Mouse (Mus musculus) spleen, adult 2 months (tissue): ENCODE data around the gene Homez. TPM values are rescaled to one million over a fixed set of nuclear protein-coding genes. Genes with fewer than 3 reads are reported as not detected.

Experiments
- DNase-seq, 2 experiments: peaks; one replicate each; pipeline versions ENCODE4 v3.0.0 to v3.0.0-alpha.2; 2012 to 2021; ENCODE audit warnings: low spot score in 2 of 2, low read depth in 1 of 2
- H3K27ac ChIP-seq: fragments of 200-500 bp; 2 replicates; pipeline ENCODE4 v1.5.1; 2012; ENCODE audit warnings: low read length, inconsistent platforms; ENCODE audit not compliant: insufficient read depth
- H3K27me3 ChIP-seq: fragments of 200-500 bp; 2 replicates; pipeline ENCODE4 v1.6.1; 2012; ENCODE audit warnings: mild to moderate bottlenecking, moderate library complexity, low read length, inconsistent platforms; ENCODE audit not compliant: control insufficient read depth, insufficient read depth
- H3K36me3 ChIP-seq: fragments of 200-500 bp; 2 replicates; pipeline ENCODE4 v1.6.1; 2012; ENCODE audit warnings: mild to moderate bottlenecking, low read length, inconsistent platforms; ENCODE audit not compliant: control insufficient read depth, insufficient read depth
- H3K4me1 ChIP-seq: fragments of 200-500 bp; 2 replicates; pipeline ENCODE4 v1.6.1; 2011; ENCODE audit warnings: inconsistent platforms; ENCODE audit not compliant: control insufficient read depth, insufficient read depth, insufficient read length
- H3K4me3 ChIP-seq: fragments of 200-500 bp; 2 replicates; pipeline ENCODE4 v1.5.1; 2011; ENCODE audit warnings: mild to moderate bottlenecking, inconsistent platforms; ENCODE audit not compliant: insufficient read depth, insufficient read length; ENCODE audit errors: extremely low read depth
- CTCF ChIP-seq: fragments of 200-500 bp; IDR thresholded peaks from 2 replicates; pipeline ENCODE4 v1.5.1; 2011; ENCODE audit warnings: mild to moderate bottlenecking, inconsistent platforms; ENCODE audit not compliant: insufficient read depth, insufficient read length, insufficient replicate concordance; ENCODE audit errors: extremely low read depth
- POLR2A ChIP-seq: fragments of 200-500 bp; IDR thresholded peaks from 2 replicates; pipeline ENCODE4 v1.6.1; 2011; ENCODE audit warnings: low read depth, low read length, inconsistent platforms
- WGBS: fragments of 180-500 bp; shearing (Covaris S2); methylation state at CpG from one replicate; pipeline ENCODE4 v1.1.7; 2018; 5-methylcytosine and 5-hydroxymethylcytosine counted together
- polyA plus RNA-seq: library from polyadenylated mRNA; depleted of rRNA; stranded (reverse); fragments of >200 nt; gene quantifications from 2 replicates; pipeline ENCODE4 v1.2.3, GENCODE M21; 2012; rRNA removed

The Homez gene
- polyA plus RNA-seq, 1 experiment = 2.8 TPM

GRCm38 (mm10) chr14:54813991-54814390, 56.8 kb downstream of the Homez start, which contains the start of gene Rnf212b:
Gene Rnf212b, plus strand, starts transcription at chr14:54814141.
- 90% methylated on average over 29 of the region's 29 CpGs for WGBS
- Histone ChIP-seq H3K27ac (no peak within 1 kb of the TSS), H3K4me1 (no peaks in the 10 kb centered on the region), H3K27me3 (no peaks in the 10 kb centered on the region), H3K4me3 (no peak within 1 kb of the TSS), H3K36me3 (no peaks in the 10 kb centered on the region)
- peak in 1 of 2 experiments; percentile 3 for DNase-seq
- TF ChIP-seq CTCF = no peak
- no peak for TF ChIP-seq POLR2A

- 86% methylated on average over 3 of the region's 3 CpGs for WGBS
Measured at GRCm38 (mm10) chr14:54809668-54810033, 61.1 kb downstream of the Homez start.

GRCm38 (mm10) chr14:54808718-54809667, 61.8 kb downstream of the Homez start:
- 59% methylated on average over 4 of the region's 4 CpGs for WGBS

More at GRCm38 (mm10) chr14:54809668-54810033, 61.1 kb downstream of the Homez start:
- H3K27me3 ChIP-seq = no peaks in the 10 kb centered on the region
- H3K36me3 ChIP-seq = no peaks in the 10 kb centered on the region
- DNase-seq = no peak
- no peaks in the 10 kb centered on the region for H3K4me1 ChIP-seq
- H3K4me3 ChIP-seq = no peak overlapping the region
- TF ChIP-seq CTCF = no peak
- TF ChIP-seq POLR2A = no peak
- H3K27ac ChIP-seq = no peak overlapping the region

GRCm38 (mm10) chr14:54806124-54806523, 64.6 kb downstream of the Homez start:
- WGBS = 84% methylated on average over 4 of the region's 4 CpGs

More at GRCm38 (mm10) chr14:54808718-54809667, 61.8 kb downstream of the Homez start:
- Histone ChIP-seq H3K36me3 (no peaks in the 10 kb centered on the region), H3K27me3 (no peaks in the 10 kb centered on the region), H3K4me1 (no peaks in the 10 kb centered on the region), H3K4me3 (no peak overlapping the region), H3K27ac (no peak overlapping the region)
- no peak for TF ChIP-seq POLR2A
- TF ChIP-seq CTCF = no peak
- no peak for DNase-seq

More at GRCm38 (mm10) chr14:54806124-54806523, 64.6 kb downstream of the Homez start:
- TF ChIP-seq POLR2A = no peak
- TF ChIP-seq CTCF = no peak
- Histone ChIP-seq H3K4me3 (no peak overlapping the region), H3K36me3 (no peaks in the 10 kb centered on the region), H3K27me3 (no peaks in the 10 kb centered on the region), H3K27ac (no peak overlapping the region), H3K4me1 (no peaks in the 10 kb centered on the region; the same call in 1 of the 2 replicates)
- DNase-seq = no peak

Other genes starting within 250 kb of the Homez start
- gene Psmb11, start 249.5 kb downstream of the Homez start, polyA plus RNA-seq = not detected in 2 replicates
- not detected in 2 replicates for gene Gm17606, start 230.0 kb downstream of the Homez start, polyA plus RNA-seq
- gene Cdh24, start 229.6 kb downstream of the Homez start, polyA plus RNA-seq = 7.3 and 10.8 TPM in 2 replicates
- gene 1700123O20Rik, start 184.7 kb downstream of the Homez start, polyA plus RNA-seq = 32.9 and 66.9 TPM in 2 replicates
- gene Acin1, start 184.0 kb downstream of the Homez start, polyA plus RNA-seq = 126 and 130 TPM in 2 replicates
- 0.04 and 0.07 TPM in 2 replicates for gene Gm29776, start 172.1 kb downstream of the Homez start, polyA plus RNA-seq
- gene Cebpe, start 158.8 kb downstream of the Homez start, polyA plus RNA-seq = 5.2 and 5.9 TPM in 2 replicates
- 10.8 and 13.3 TPM in 2 replicates for gene Slc7a8, start 89.0 kb downstream of the Homez start, polyA plus RNA-seq
- not detected in 2 replicates for gene Rnf212b, start 56.8 kb downstream of the Homez start, polyA plus RNA-seq
- gene Ppp1r3e, start 6.6 kb upstream of the Homez start, polyA plus RNA-seq = 6.3 and 10.7 TPM in 2 replicates
- gene Bcl2l2, start 12.4 kb upstream of the Homez start, polyA plus RNA-seq = 16.6 and 16.9 TPM in 2 replicates
- gene Gm20521, start 12.5 kb upstream of the Homez start, polyA plus RNA-seq = 3.1 TPM in 1 of 2 replicates, not detected in the other
- 73.3 and 76.7 TPM in 2 replicates for gene Pabpn1, start 21.5 kb upstream of the Homez start, polyA plus RNA-seq
- 18.5 and 18.9 TPM in 2 replicates for gene Slc22a17, start 42.2 kb upstream of the Homez start, polyA plus RNA-seq
- 2.4 and 3.7 TPM in 2 replicates for gene Efs, start 55.2 kb upstream of the Homez start, polyA plus RNA-seq
- gene Il25, start 61.7 kb upstream of the Homez start, polyA plus RNA-seq = not detected in 2 replicates
- gene Cmtm5, start 65.3 kb upstream of the Homez start, polyA plus RNA-seq = 0.14 TPM in 1 of 2 replicates, not detected in the other
- gene Myh6, start 96.0 kb upstream of the Homez start, polyA plus RNA-seq = 0.02 and 0.61 TPM in 2 replicates
- not detected in 2 replicates for gene Gm17428, start 106.0 kb upstream of the Homez start, polyA plus RNA-seq
- gene Myh7, start 123.7 kb upstream of the Homez start, polyA plus RNA-seq = not detected in 2 replicates
- gene Ngdn, start 144.5 kb upstream of the Homez start, polyA plus RNA-seq = 10.4 and 11.0 TPM in 2 replicates
- gene Zfhx2, start 221.4 kb upstream of the Homez start, polyA plus RNA-seq = 4.2 and 4.5 TPM in 2 replicates
- 4.1 and 4.4 TPM in 2 replicates for gene Thtpa, start 223.8 kb upstream of the Homez start, polyA plus RNA-seq
- 64.9 and 77.2 TPM in 2 replicates for gene Ap1g2, start 235.6 kb upstream of the Homez start, polyA plus RNA-seq
- 0.33 and 0.50 TPM in 2 replicates for gene Jph4, start 246.0 kb upstream of the Homez start, polyA plus RNA-seq